In the genomic region with DNA sequence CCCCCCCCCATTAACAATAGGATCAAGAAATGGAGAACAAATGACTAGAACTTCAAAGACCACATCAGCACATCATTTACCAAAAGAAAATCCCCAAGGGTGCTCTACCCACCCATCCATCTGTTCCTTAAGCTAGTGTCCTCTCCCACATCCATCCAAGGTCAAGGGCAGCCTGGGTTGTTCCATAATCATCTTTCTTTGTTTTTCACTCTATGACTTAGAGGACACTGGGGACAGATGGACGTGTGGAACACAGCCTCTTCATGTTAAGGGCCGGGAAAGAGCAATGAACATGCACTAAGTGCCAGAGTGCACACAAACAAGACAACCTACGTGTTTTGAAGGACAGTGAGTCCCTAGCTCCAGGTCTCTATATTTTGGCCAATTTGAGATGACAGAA, we compare ENCODE assay signal across 26 mouse cellular contexts.
"Had no signal": no experiment of that assay in that cellular context is flagged by ENCODE, and none has a peak within 500 bp of the region (broad histone marks: within the 10 kb centered on the region; RNA-seq: fewer than 3 reads in every experiment).

No protein-coding gene starts in this region.

- H3K9me3 ChIP-seq: heart, embryonic 13.5 days; heart, embryonic 15.5 days; hindbrain, embryonic 10.5 days; hindbrain, embryonic 12.5 days; intestine, embryonic 15.5 days; limb, embryonic 10.5 days; limb, embryonic 12.5 days had no signal

- ATAC-seq: hindbrain, embryonic 16.5 days; inflammation-experienced regulatory T-cells, adult 6 months; intestine, embryonic 15.5 days; intestine, postnatal 0 days had no signal

- H3K27ac ChIP-seq: heart, adult 2 months; heart, embryonic 13.5 days; heart, embryonic 15.5 days; hindbrain, embryonic 10.5 days; hindbrain, embryonic 12.5 days; hindbrain, embryonic 14.5 days; intestine, embryonic 15.5 days; layer of hippocampus, adult 2 months; left cerebral cortex, adult 2 months; limb, embryonic 10.5 days; limb, embryonic 12.5 days had no signal

- DNase-seq: gastrocnemius, adult 2 months; gastrocnemius, postnatal 10 days; gastrocnemius, postnatal 25 days; heart, adult 2 months; heart, postnatal 4 days; kidney, adult 18-20 months; kidney, adult 8-10 months; kidney, postnatal 10 days; kidney, postnatal 25 days; kidney, postnatal 4 days; liver had no signal

- H3K27me3 ChIP-seq: heart, embryonic 13.5 days; heart, embryonic 15.5 days; hindbrain, embryonic 12.5 days; intestine, embryonic 15.5 days; limb, embryonic 12.5 days had no signal

- H3K9ac ChIP-seq: heart, embryonic 13.5 days; heart, embryonic 15.5 days; hindbrain, embryonic 12.5 days; hindbrain, embryonic 14.5 days; intestine, embryonic 15.5 days; limb, embryonic 12.5 days had no signal

- H3K4me3 ChIP-seq: gastrocnemius, adult 2 months; heart, adult 2 months; heart, embryonic 13.5 days; heart, embryonic 15.5 days; hindbrain, embryonic 10.5 days; hindbrain, embryonic 12.5 days; intestine, embryonic 15.5 days; layer of hippocampus, adult 2 months; left cerebral cortex, adult 2 months; limb, embryonic 10.5 days; limb, embryonic 12.5 days had no signal

- H3K4me1 ChIP-seq: hindbrain, embryonic 12.5 days; limb, embryonic 10.5 days had no signal

- H3K4me2 ChIP-seq: heart, embryonic 11.5 days; heart, embryonic 13.5 days; heart, embryonic 15.5 days; hindbrain, embryonic 12.5 days; hindbrain, embryonic 14.5 days; intestine, embryonic 15.5 days; limb, embryonic 12.5 days; liver, embryonic 11.5 days had no signal

- H3K36me3 ChIP-seq: heart, embryonic 13.5 days; heart, embryonic 15.5 days; hindbrain, embryonic 10.5 days; hindbrain, embryonic 12.5 days; intestine, embryonic 15.5 days; limb, embryonic 10.5 days; limb, embryonic 12.5 days had no signal
